10 mouse cellular contexts compared by ENCODE assay signal in the genomic region with DNA sequence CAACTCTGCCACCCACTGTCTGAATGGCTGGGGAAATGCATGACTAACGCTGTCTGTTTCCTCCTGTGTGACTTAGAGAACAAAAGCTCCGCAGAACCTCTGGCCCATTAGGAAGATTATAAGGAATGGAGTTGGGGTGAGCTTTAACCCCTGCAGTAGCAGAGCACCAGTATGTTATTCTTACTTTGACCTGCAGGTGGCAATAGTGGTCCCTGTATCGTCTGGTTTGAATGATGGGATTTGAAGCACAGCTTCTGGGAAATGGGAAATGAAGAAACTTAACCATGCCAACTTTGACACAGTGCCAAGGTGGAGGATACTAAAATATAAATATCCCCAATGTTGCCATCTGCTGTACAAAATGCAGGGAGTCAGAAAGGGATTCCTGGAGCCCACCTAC. TPM values are rescaled to one million over a fixed set of nuclear protein-coding genes. Genes with fewer than 3 reads are reported as not detected.
DNase-seq lines count a peak whose midpoint lies in the region; ATAC-seq lines count a peak whose summit lies in the region.
"Had no signal": no experiment of that assay in that cellular context is flagged by ENCODE, and none has a peak within 500 bp of the region (broad histone marks: within the 10 kb centered on the region; RNA-seq: fewer than 3 reads in every experiment).

No protein-coding gene starts in this region.

- H3K27ac ChIP-seq in midbrain, embryonic 16.5 days (ENCODE audit: low read length): no peak overlapping the region
- H3K27ac ChIP-seq: liver, embryonic 15.5 days had no signal

- H3K4me1 ChIP-seq in midbrain, embryonic 16.5 days (ENCODE audit: control insufficient read depth, insufficient read depth, low read length): no peaks in the 10 kb centered on the region
- H3K4me1 ChIP-seq: liver, embryonic 15.5 days had no signal

- no peaks in the 10 kb centered on the region for H3K9me3 ChIP-seq in midbrain, embryonic 16.5 days (replicated peaks; ENCODE audit: control insufficient read depth, low read length, poor library complexity, severe bottlenecking)
- H3K9me3 ChIP-seq: liver, embryonic 15.5 days had no signal

- H3K27me3 ChIP-seq in midbrain, embryonic 16.5 days (ENCODE audit: control insufficient read depth, insufficient read depth, low read depth, low read length): no peaks in the 10 kb centered on the region
- H3K27me3 ChIP-seq: liver, embryonic 15.5 days had no signal

- DNase-seq in cerebellum, adult 8-10 months: peak; percentile 13
- no peak for DNase-seq in cerebellum, adult 9-11 months
- peak; percentile 49 for DNase-seq in 416B (ENCODE audit: low read depth)
- DNase-seq in cerebellum, postnatal 14 days: peak; percentile 65 to 66
- DNase-seq in heart, postnatal 4 days: peak; percentile 43
- DNase-seq in layer of hippocampus, adult 9-10 months (ENCODE audit: low spot score): peak; percentile 29
- no peak for DNase-seq in urinary bladder, adult 18-20 months (ENCODE audit: low spot score in 2 of 2)

- H3K4me3 ChIP-seq in midbrain, embryonic 16.5 days (ENCODE audit: low read depth, low read length): no peak overlapping the region
- H3K4me3 ChIP-seq: erythroblast, embryonic 14.5 days; liver, embryonic 15.5 days had no signal

- ATAC-seq in midbrain, embryonic 16.5 days: peak; percentile 46

- WGBS in midbrain, embryonic 16.5 days: 3% methylated on average over 3 of the region's 3 CpGs

- no peaks in the 10 kb centered on the region for H3K36me3 ChIP-seq in midbrain, embryonic 16.5 days (ENCODE audit: control insufficient read depth, insufficient read depth, low read length)
- H3K36me3 ChIP-seq: liver, embryonic 15.5 days had no signal

- H3K9ac ChIP-seq in midbrain, embryonic 16.5 days (ENCODE audit: low read depth, low read length): no peak overlapping the region
- H3K9ac ChIP-seq: liver, embryonic 15.5 days had no signal

- no peak overlapping the region for H3K4me2 ChIP-seq in midbrain, embryonic 16.5 days (ENCODE audit: low read length)
- H3K4me2 ChIP-seq: liver, embryonic 15.5 days had no signal

RNA-seq across cellular contexts. Expression of gene Cyb5r2, which starts 8.6 kb away (rescaled TPM):
- under 1 TPM in 1 of 2 experiments, not detected in 1; 0.24 TPM for total RNA-seq in heart, postnatal 4 days (2021)
- polyA plus RNA-seq in midbrain, embryonic 16.5 days (2015; fragmentation: Nextera tagmentation; extraction: Ambion mirVana): 0.30 TPM in 1 of 2 replicates, not detected in the other
- polyA plus RNA-seq: erythroblast, embryonic 14.5 days; liver, embryonic 15.5 days had no signal

RNA-seq across cellular contexts. Expression of gene Ovch2, which starts 51.7 kb away (rescaled TPM):
- total RNA-seq in heart, postnatal 4 days (2021): not detected
- polyA plus RNA-seq in midbrain, embryonic 16.5 days (2015; fragmentation: Nextera tagmentation; extraction: Ambion mirVana): not detected in 2 replicates
- polyA plus RNA-seq: erythroblast, embryonic 14.5 days; liver, embryonic 15.5 days had no signal

Comparison
In these comparisons a context has a peak if more than half of its experiments do, and no peak if none do; other contexts are left out.
1. DNase-seq: peak in cerebellum, adult 8-10 months (single experiment), 416B (single experiment), cerebellum, postnatal 14 days (2 of 2), heart, postnatal 4 days (single experiment) and layer of hippocampus, adult 9-10 months (single experiment); none in cerebellum, adult 9-11 months (single experiment) and urinary bladder, adult 18-20 months (0 of 2).